Mouse (Mus musculus) heart, embryonic 15.5 days (tissue): ENCODE data around the gene Dcaf4. TPM values are rescaled to one million over a fixed set of nuclear protein-coding genes. Genes with fewer than 3 reads are reported as not detected.
A peak's percentile ranks its signal among the peaks of the same experiment; 100 is the strongest.

ENCODE experiments used
- ATAC-seq: fragments of 200-750 bp; cut with Nextera tagmentation; replicated peaks from 2 replicates; pipeline ENCODE4 v1.8.0; 2017; ENCODE audit warnings: low read depth, moderate TSS enrichment; ENCODE audit not compliant: insufficient number of reproducible peaks, insufficient read depth, low FRiP score
- H3K27ac ChIP-seq: fragments of 300-500 bp; sonication (generic); 2 replicates; pipeline ENCODE4 v1.5.1; 2015; ENCODE audit warnings: mild to moderate bottlenecking, inconsistent platforms
- H3K27me3 ChIP-seq: fragments of 300-500 bp; sonication (generic); 2 replicates; pipeline ENCODE4 v1.6.1; 2015; ENCODE audit warnings: inconsistent platforms
- H3K36me3 ChIP-seq: fragments of 300-500 bp; sonication (generic); 2 replicates; pipeline ENCODE4 v1.6.1; 2015; ENCODE audit warnings: mild to moderate bottlenecking, inconsistent platforms
- H3K4me1 ChIP-seq: fragments of 300-500 bp; sonication (generic); replicated peaks from 2 replicates; pipeline ENCODE4 v1.6.1; 2015; ENCODE audit warnings: inconsistent platforms
- H3K4me2 ChIP-seq: fragments of 300-500 bp; sonication (generic); 2 replicates; pipeline ENCODE4 v1.6.1; 2015; ENCODE audit warnings: inconsistent platforms, mild to moderate bottlenecking, moderate library complexity
- H3K4me3 ChIP-seq: fragments of 300-500 bp; sonication (generic); 2 replicates; pipeline ENCODE4 v1.5.1; 2015; ENCODE audit warnings: mild to moderate bottlenecking, inconsistent platforms
- H3K9ac ChIP-seq: fragments of 300-500 bp; sonication (generic); 2 replicates; pipeline ENCODE4 v1.6.1; 2015; ENCODE audit warnings: mild to moderate bottlenecking, inconsistent platforms
- H3K9me3 ChIP-seq: fragments of 300-500 bp; sonication (generic); replicated peaks from 2 replicates; pipeline ENCODE4 v1.6.1; 2016; ENCODE audit warnings: inconsistent platforms
- WGBS: fragments of 180-500 bp; shearing (Covaris S2); methylation state at CpG from one replicate; pipeline ENCODE4 v1.1.7; 2015; ENCODE audit warnings: mixed read lengths; 5-methylcytosine and 5-hydroxymethylcytosine counted together
- polyA plus RNA-seq: library from polyadenylated mRNA; unstranded; fragments of >200 nt; fragmentation: Nextera tagmentation; extraction: Ambion mirVana; gene quantifications from 2 replicates; pipeline ENCODE4 v1.2.1, GENCODE M21; 2015

Dcaf4 gene
- polyA plus RNA-seq, 1 experiment from 2014 or later, result 22.5 TPM

DNA sequence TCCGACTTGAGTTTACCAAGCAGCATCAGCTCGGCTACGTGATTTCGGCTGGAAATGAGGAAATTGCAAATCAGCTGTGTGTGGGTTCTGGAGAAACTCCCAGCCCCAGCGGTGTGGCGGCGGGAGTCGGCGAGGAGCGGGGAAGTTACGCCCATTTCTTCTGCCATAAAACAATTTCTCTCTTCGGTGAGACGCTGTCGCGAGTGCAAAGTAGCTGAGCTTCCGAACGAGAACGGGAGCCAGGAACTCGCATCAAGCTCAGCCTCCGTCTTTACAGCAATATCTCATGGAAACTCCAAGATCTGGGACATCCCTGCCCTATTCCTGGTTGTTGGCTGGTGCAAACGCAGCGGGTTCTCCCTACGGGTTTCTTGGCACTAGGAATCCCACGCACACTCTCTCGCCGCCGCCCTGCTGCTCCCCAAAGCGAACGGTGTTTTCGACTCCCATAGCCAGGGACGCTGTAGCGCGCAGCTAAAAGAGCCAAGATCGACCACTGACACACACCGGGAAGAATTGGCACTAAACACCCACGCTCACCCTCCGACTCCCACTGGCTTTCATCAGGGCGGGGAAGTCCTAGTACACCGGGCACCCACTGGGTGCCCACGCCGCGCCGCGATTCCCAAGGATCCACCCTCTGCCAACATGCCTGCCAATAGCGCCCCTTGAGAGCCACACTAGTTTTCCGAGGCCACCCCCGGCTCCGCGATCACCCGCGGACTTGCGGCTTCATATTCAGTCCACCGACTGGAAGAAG, 34.2 kb upstream of the Dcaf4 start:
- Histone ChIP-seq H3K27me3 (0 out of 2 replicates have a peak, but pooled peaks cover 5% of the 10 kb centered on the region), H3K4me1 (peaks cover 43% of the 10 kb centered on the region), H3K27ac (peak overlapping the region; percentile 94), H3K9me3 (no peaks in the 10 kb centered on the region), H3K9ac (peak overlapping the region; percentile 87), H3K4me3 (peak overlapping the region; percentile 84), H3K4me2 (peak overlapping the region; percentile 97), H3K36me3 (no peaks in the 10 kb centered on the region)
- WGBS, result under 1% methylated on average over 53 of the region's 53 CpGs
- ATAC-seq, result no peak

DNA sequence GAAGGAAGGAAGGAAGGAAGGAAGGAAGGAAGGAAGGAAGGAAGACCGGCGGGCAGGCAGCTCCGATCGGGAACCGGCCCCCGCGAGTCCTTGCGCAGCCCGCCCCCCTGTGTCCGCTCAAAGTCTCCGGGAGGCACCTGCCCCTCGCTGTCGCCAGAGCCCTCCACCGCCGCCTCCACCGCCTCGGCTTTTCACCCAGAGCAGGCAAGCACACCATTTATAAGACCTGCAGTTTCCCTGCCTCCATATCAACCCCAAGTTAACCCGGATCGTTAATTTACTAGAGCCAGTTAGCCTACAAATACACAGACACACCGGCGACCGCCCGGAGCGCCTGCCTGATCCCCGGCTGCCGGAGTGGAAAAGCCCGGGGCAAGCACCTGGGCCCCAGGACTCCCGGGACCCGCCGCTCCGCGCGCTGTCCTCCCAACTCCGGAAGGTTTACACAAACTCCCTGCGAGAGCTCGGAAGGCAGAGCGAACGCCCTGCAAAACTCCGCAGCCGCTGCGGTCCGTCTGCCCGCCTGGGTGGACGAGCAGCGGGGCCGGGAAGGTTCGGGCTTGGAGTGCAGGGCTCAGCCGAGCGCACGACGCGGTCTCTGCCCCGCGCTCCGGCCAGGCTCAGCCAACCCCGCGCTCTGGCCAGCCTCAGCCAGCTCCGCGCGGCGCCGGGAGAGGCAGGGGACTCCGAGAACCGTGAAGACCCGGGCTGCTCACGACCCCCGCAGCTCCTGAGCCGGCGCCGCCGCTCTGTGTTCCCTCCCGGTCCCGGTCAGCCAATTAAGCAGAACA, 33.4 kb upstream of the Dcaf4 start:
- peak overlapping the region; percentile 87 for H3K9ac ChIP-seq
- H3K36me3 ChIP-seq, result no peaks in the 10 kb centered on the region
- H3K4me2 ChIP-seq, result peak overlapping the region; percentile 97
- ATAC-seq, result peak; percentile 56
- whole genome bisulfite sequencing, result under 1% methylated on average over 72 of the region's 73 CpGs
- peak overlapping the region; percentile 94 for H3K27ac ChIP-seq
- 0 out of 2 replicates have a peak, but pooled peaks cover 5% of the 10 kb centered on the region for H3K27me3 ChIP-seq
- peak overlapping the region; percentile 84 for H3K4me3 ChIP-seq
- H3K9me3 ChIP-seq, result no peaks in the 10 kb centered on the region
- peaks cover 39% of the 10 kb centered on the region for H3K4me1 ChIP-seq

DNA sequence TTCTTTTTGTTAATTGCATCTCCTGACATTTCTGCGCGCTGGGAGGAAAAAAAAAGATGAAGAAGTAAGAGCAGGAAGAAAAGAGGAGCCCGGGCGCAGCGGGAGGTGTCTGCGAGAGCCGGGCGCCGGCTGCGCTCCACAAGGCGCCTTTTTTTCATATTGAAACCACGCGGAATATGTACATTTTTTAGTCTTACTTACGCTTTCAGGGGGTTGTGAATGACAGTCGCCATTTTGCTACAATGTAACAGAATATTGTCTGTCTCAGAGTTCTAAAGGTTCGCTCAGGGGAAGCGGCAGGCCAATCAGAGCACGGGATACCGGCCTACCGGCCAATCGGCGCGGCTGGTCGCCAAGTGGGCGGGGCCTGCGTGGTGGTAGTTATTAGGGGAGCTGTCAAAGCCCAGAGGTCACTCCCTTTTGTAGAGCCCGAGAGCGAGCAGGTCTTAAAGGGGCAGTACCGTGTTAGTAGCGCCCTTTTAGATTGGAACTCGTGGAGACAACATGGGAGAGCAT, 32.7 kb upstream of the Dcaf4 start, which contains the start of gene Dpf3:
Gene Dpf3, minus strand, starts transcription at position 241 of the 516 bp plus-strand sequence.
- Histone ChIP-seq H3K27me3 (0 out of 2 replicates have a peak, but pooled peaks cover 5% of the 10 kb centered on the region), H3K9ac (peak within 1 kb of the TSS; percentile 87), H3K9me3 (no peaks in the 10 kb centered on the region), H3K4me3 (peak within 1 kb of the TSS; percentile 84), H3K27ac (peak within 1 kb of the TSS; percentile 94), H3K4me1 (peaks cover 39% of the 10 kb centered on the region), H3K36me3 (no peaks in the 10 kb centered on the region), H3K4me2 (peak within 1 kb of the TSS; percentile 97)
- peak; percentile 95 for ATAC-seq
- WGBS, result under 1% methylated on average over 31 of the region's 31 CpGs

DNA sequence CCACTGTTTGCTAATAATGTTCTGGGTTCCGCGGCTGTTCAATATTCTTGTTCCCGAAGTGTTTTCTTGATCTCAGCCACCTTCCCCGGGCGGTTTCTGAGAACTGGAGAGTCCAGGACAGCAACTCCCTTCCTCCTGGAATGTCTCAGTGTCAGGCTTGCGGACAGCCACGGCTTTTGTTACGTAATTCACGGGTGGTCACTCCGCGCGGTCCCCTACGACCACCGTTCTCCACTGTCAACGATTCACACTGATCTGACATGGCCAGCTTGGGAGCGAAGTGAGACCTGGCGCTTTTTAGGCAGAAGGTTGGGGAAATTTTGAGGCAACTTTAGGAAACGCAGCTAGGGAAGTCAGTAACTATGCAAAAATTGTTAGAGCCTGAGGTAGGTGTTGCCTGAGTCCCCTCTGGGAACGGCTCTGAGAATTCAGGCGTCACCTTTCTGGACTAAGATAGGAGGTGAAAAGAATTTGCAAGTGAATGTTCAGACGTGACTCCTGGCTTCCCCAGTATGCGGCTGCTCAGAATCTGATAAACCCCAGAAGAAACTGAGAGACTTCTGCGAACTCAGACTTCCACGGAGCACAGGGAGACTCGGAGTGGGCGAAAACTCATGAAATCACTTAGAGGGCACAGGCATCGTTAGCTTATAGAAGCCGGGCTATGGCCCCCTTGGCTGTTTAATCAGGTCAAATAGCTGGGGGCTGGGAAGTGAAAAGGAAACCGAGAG, 31.9 kb upstream of the Dcaf4 start:
- under 1% methylated on average over 29 of the region's 29 CpGs for WGBS
- ATAC-seq, result no peak
- H3K4me1 ChIP-seq, result peaks cover 33% of the 10 kb centered on the region

DNA sequence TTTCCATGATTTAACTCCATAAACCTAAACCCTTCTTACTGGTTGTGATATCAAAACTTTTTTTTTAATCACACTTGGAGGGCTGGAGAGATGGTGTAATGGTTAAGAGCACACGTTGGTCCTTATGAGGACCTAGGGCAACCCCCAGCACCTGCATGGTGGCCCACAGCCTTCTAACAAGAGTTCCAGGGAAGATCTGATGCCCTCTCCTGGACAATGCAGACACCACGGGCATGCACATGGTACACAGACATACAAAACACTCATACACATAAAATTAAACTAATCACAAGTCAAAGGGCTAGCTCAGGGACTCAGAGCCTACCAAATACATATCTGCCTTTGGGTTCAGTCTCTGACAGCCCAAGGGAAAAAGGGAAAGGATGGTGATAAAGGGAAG, 30.5 kb upstream of the Dcaf4 start:
- H3K9ac ChIP-seq, result no peak overlapping the region
- H3K4me1 ChIP-seq, result peaks cover 25% of the 10 kb centered on the region
- no peaks in the 10 kb centered on the region; the same call in 1 of the 2 replicates for H3K27me3 ChIP-seq
- no peak overlapping the region for H3K4me2 ChIP-seq
- H3K9me3 ChIP-seq, result no peaks in the 10 kb centered on the region
- 47% methylated on average over 2 of the region's 2 CpGs for WGBS
- no peak overlapping the region for H3K27ac ChIP-seq
- no peaks in the 10 kb centered on the region for H3K36me3 ChIP-seq
- ATAC-seq, result no peak
- no peak overlapping the region for H3K4me3 ChIP-seq

More for the DNA sequence above, 31.9 kb upstream of the Dcaf4 start:
- H3K4me2 ChIP-seq, result peak overlapping the region; percentile 97
- peak overlapping the region; percentile 84 for H3K4me3 ChIP-seq
- no peaks in the 10 kb centered on the region for H3K9me3 ChIP-seq
- H3K9ac ChIP-seq, result peak overlapping the region; percentile 60
- H3K36me3 ChIP-seq, result no peaks in the 10 kb centered on the region
- peak overlapping the region; percentile 77 for H3K27ac ChIP-seq
- peaks cover 5% of the 10 kb centered on the region; the same call in 1 of the 2 replicates for H3K27me3 ChIP-seq

DNA sequence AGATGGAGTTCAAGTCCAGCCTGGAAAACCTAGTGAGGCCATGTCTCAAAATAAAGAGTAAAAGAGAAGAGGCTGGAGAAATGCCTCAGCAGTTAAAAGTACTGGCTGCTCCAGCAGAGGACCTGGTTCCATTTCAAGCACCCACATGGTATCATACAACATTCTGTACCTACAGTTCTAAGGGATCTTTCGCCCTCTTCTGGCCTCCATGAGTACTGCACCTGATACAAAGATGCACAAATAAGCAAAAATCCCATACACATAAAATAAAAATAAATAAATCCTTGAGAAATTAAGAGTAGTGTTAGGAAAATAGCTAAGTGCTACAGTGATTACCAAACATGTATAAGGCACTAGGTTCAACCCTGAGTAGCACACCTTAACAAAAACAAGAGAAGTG, 28.7 kb upstream of the Dcaf4 start:
- H3K9me3 ChIP-seq, result no peaks in the 10 kb centered on the region
- H3K27ac ChIP-seq, result no peak overlapping the region
- H3K4me3 ChIP-seq, result no peak overlapping the region
- no peak overlapping the region for H3K4me2 ChIP-seq
- no peaks in the 10 kb centered on the region for H3K36me3 ChIP-seq
- ATAC-seq, result no peak
- no peaks in the 10 kb centered on the region; the same call in 1 of the 2 replicates for H3K27me3 ChIP-seq
- 49% methylated on average over 1 of the region's 1 CpGs for WGBS
- no peak overlapping the region for H3K9ac ChIP-seq
- H3K4me1 ChIP-seq, result peaks cover 11% of the 10 kb centered on the region

DNA sequence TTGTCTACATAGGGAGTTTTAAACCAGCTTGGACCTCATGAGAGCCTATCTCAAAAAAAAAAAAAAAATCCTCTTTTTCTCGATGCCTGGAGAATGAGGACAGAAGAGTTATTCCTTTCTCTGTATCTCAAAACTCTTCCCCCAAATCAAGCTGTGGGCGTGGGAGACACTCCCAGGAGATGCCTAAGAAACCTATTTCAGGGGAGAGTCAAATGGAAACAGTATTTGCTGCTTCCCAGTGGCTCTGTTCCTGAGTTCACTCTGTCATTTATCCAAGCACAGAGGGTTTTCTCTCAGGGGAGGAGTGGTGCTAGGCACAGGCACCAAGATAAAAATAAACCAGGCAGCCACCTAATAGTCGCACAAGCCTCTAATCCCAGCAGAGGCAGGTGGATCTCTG, 27.5 kb upstream of the Dcaf4 start:
- Histone ChIP-seq H3K4me1 (peaks cover 11% of the 10 kb centered on the region), H3K9me3 (no peaks in the 10 kb centered on the region), H3K27me3 (no peaks in the 10 kb centered on the region; the same call in 1 of the 2 replicates), H3K27ac (no peak overlapping the region), H3K9ac (no peak overlapping the region), H3K4me2 (no peak overlapping the region), H3K36me3 (no peaks in the 10 kb centered on the region), H3K4me3 (no peak overlapping the region)
- ATAC-seq, result no peak
- 53% methylated on average over 3 of the region's 3 CpGs for WGBS

DNA sequence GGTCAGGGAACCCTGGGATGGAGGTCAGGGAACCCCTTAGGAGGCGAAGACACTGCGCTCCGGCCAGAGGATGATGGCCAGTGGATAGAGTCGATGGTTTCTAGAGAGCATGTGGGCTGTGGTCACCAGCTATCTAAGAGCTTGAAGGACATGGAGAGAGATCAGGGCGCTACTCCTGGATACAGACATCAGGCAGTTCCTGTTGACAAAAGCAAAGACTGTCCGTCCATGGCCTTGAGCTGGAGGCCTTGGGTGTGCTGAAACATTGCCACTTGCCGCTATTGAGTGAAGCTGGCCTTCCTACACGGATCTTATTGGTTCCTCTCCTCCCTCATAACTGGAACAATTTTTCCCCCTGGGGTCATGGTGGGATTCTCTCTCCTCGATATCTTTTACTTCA, 26.1 kb upstream of the Dcaf4 start:
- Histone ChIP-seq H3K4me3 (no peak overlapping the region), H3K27me3 (no peaks in the 10 kb centered on the region; the same call in 1 of the 2 replicates), H3K36me3 (no peaks in the 10 kb centered on the region), H3K4me1 (no peaks in the 10 kb centered on the region), H3K27ac (no peak overlapping the region), H3K9ac (no peak overlapping the region), H3K9me3 (no peaks in the 10 kb centered on the region), H3K4me2 (no peak overlapping the region)
- no peak for ATAC-seq
- 75% methylated on average over 9 of the region's 9 CpGs for WGBS

DNA sequence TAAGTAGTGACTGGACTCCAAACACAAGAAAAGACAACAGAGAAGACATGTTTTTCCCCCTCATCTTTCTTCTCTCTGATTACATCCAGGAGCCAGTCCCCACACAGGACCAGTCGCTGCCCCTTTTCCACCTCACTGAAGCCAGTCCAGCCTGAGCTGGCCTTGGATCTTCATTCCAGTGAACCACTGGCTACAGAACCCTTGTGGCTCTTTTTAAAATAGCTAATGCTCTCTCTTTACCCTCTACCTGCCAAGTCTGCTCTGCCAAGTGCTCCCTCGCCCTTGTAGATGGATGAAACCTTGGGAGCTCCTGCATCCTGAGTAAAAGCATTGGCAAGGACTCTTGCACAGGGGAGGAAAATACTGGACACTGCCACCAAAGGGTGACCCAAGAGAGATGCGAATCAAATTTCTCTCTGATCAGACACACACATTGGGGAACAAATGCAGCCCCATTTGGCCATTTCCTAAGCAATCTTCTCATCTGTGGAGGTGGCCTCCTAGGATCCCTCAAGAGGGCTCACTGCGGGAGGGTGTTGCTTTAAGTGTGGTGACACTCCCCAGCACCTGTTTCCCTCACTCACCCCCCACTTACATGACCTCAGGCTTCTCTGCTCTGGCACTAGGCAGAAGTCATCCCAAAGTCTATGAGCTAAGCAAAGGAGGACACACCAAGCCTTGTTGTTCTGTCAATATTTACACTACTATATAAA, 24.9 kb upstream of the Dcaf4 start:
- Histone ChIP-seq H3K4me3 (no peak overlapping the region), H3K4me2 (no peak overlapping the region), H3K36me3 (no peaks in the 10 kb centered on the region), H3K9me3 (no peaks in the 10 kb centered on the region), H3K9ac (no peak overlapping the region), H3K27ac (no peak overlapping the region), H3K27me3 (no peaks in the 10 kb centered on the region; the same call in 1 of the 2 replicates), H3K4me1 (no peaks in the 10 kb centered on the region)
- 66% methylated on average over 4 of the region's 4 CpGs for WGBS
- ATAC-seq, result no peak

DNA sequence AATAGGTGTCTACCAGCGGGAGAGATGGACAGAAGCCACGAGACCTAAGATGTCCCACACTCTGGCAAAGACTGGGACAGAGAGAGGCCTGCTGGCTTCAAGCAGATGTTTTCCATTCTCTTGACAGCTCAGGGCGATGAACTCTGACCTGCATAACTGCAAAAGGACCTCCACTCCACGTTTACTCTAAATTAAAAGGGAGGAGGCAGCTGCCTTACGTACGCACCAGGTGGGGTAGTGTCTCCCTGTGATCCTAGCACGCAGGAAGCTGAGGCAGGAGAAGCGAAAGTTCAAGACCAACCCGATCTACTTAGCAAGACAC, 24.3 kb upstream of the Dcaf4 start:
- Histone ChIP-seq H3K4me2 (no peak overlapping the region), H3K4me1 (no peaks in the 10 kb centered on the region), H3K4me3 (no peak overlapping the region), H3K9me3 (no peaks in the 10 kb centered on the region), H3K9ac (no peak overlapping the region), H3K27me3 (no peaks in the 10 kb centered on the region; the same call in 1 of the 2 replicates), H3K27ac (no peak overlapping the region), H3K36me3 (no peaks in the 10 kb centered on the region)
- ATAC-seq, result no peak
- 57% methylated on average over 9 of the region's 9 CpGs for WGBS
